Mouse (Mus musculus) testis, adult 2 months (tissue): ENCODE measurements around the gene Rbfox3.

Source experiments
- CTCF ChIP-seq: fragments of 200-500 bp; IDR thresholded peaks from 2 replicates; pipeline ENCODE4 v1.5.1; 2012; ENCODE audit warnings: low read depth, mild to moderate bottlenecking, inconsistent platforms, low read length, moderate library complexity; ENCODE audit not compliant: control insufficient read depth, insufficient read depth, insufficient replicate concordance
- POLR2A ChIP-seq: fragments of 200-500 bp; IDR thresholded peaks from 2 replicates; pipeline ENCODE4 v1.6.1; 2012; ENCODE audit warnings: low read depth, mild to moderate bottlenecking, inconsistent platforms, low read length, moderate library complexity; ENCODE audit not compliant: control insufficient read depth

GRCm38 (mm10) chr11:118910756-118911155, 641 bp downstream of the Rbfox3 start:
- TF ChIP-seq POLR2A, result no peak
- no peak for TF ChIP-seq CTCF
